Comparison of ENCODE assay signal across 25 mouse cellular contexts in genomic region chr10:77882553-77882952, GRCm38 (mm10). TPM values are rescaled to one million over a fixed set of nuclear protein-coding genes. Genes with fewer than 3 reads are reported as not detected.
A peak's percentile ranks its signal among the peaks of the same experiment; 100 is the strongest.
DNase-seq lines count a peak whose midpoint lies in the region; ATAC-seq and TF ChIP-seq lines count a peak whose summit lies in the region.
"Had no signal": no experiment of that assay in that cellular context is flagged by ENCODE, and none has a peak within 500 bp of the region (broad histone marks: within the 10 kb centered on the region; RNA-seq: fewer than 3 reads in every experiment).

No protein-coding gene starts in this region.

- no peaks in the 10 kb centered on the region for H3K9me3 ChIP-seq in forebrain, postnatal 0 days (ENCODE audit: low read length)
- no peaks in the 10 kb centered on the region for H3K9me3 ChIP-seq in forebrain, embryonic 13.5 days (replicated peaks)
- H3K9me3 ChIP-seq in liver, embryonic 14.5 days (ENCODE audit: control insufficient read depth, low read length), result no peaks in the 10 kb centered on the region
- H3K9me3 ChIP-seq in liver, embryonic 12.5 days (replicated peaks), result 0 out of 2 replicates have a peak, but pooled peaks cover 3% of the 10 kb centered on the region
- H3K9me3 ChIP-seq: embryonic facial prominence, embryonic 12.5 days; forebrain, embryonic 10.5 days had no signal

- no peaks in the 10 kb centered on the region for H3K4me1 ChIP-seq in forebrain, postnatal 0 days (ENCODE audit: insufficient read depth)
- no peaks in the 10 kb centered on the region for H3K4me1 ChIP-seq in forebrain, embryonic 13.5 days
- H3K4me1 ChIP-seq in liver, embryonic 14.5 days (replicated peaks; ENCODE audit: control insufficient read depth in 2 of 2, insufficient read depth in 2 of 2, low read length in 1 of 2), result no peaks in the 10 kb centered on the region
- H3K4me1 ChIP-seq in liver, embryonic 12.5 days, result no peaks in the 10 kb centered on the region
- H3K4me1 ChIP-seq: embryonic facial prominence, embryonic 12.5 days; forebrain, embryonic 10.5 days had no signal

- H3K36me3 ChIP-seq in forebrain, postnatal 0 days (ENCODE audit: insufficient read depth), result no peaks in the 10 kb centered on the region
- no peaks in the 10 kb centered on the region for H3K36me3 ChIP-seq in forebrain, embryonic 13.5 days (ENCODE audit: poor library complexity, severe bottlenecking)
- H3K36me3 ChIP-seq in liver, embryonic 14.5 days (replicated peaks; ENCODE audit: control insufficient read depth, insufficient read depth, low read depth), result no peaks in the 10 kb centered on the region
- no peaks in the 10 kb centered on the region for H3K36me3 ChIP-seq in liver, embryonic 12.5 days
- H3K36me3 ChIP-seq: embryonic facial prominence, embryonic 12.5 days; forebrain, embryonic 10.5 days had no signal

- 85% methylated on average over 5 of the region's 5 CpGs for WGBS in forebrain, postnatal 0 days
- 87% methylated on average over 5 of the region's 5 CpGs for WGBS in forebrain, embryonic 13.5 days
- 68% methylated on average over 5 of the region's 5 CpGs for WGBS in liver, embryonic 14.5 days (ENCODE audit: insufficient replicate concordance)
- 75% methylated on average over 5 of the region's 5 CpGs for WGBS in liver, embryonic 12.5 days (ENCODE audit: insufficient replicate concordance)

- H3K4me2 ChIP-seq in forebrain, postnatal 0 days (ENCODE audit: low read depth), result no peak overlapping the region
- no peak overlapping the region for H3K4me2 ChIP-seq in forebrain, embryonic 13.5 days
- no peak overlapping the region for H3K4me2 ChIP-seq in liver, embryonic 14.5 days (ENCODE audit: low read depth)
- H3K4me2 ChIP-seq in liver, embryonic 12.5 days, result no peak overlapping the region
- H3K4me2 ChIP-seq: embryonic facial prominence, embryonic 12.5 days had no signal

- no peaks in the 10 kb centered on the region for H3K27me3 ChIP-seq in forebrain, postnatal 0 days (ENCODE audit: insufficient read depth, low read length)
- H3K27me3 ChIP-seq in forebrain, embryonic 13.5 days, result no peaks in the 10 kb centered on the region
- H3K27me3 ChIP-seq in liver, embryonic 14.5 days (ENCODE audit: control insufficient read depth, insufficient read depth, low read length), result no peaks in the 10 kb centered on the region
- 0 out of 2 replicates have a peak, but pooled peaks cover 9% of the 10 kb centered on the region for H3K27me3 ChIP-seq in liver, embryonic 12.5 days (replicated peaks)
- H3K27me3 ChIP-seq: embryonic facial prominence, embryonic 12.5 days had no signal

- no peak overlapping the region for H3K4me3 ChIP-seq in forebrain, postnatal 0 days (ENCODE audit: low read depth, low read length)
- no peak overlapping the region for H3K4me3 ChIP-seq in forebrain, embryonic 13.5 days
- no peak overlapping the region for H3K4me3 ChIP-seq in liver, embryonic 14.5 days (ENCODE audit: insufficient read depth in 1 of 2, low read depth in 2 of 2, low read length in 2 of 2)
- no peak overlapping the region for H3K4me3 ChIP-seq in liver, embryonic 12.5 days
- H3K4me3 ChIP-seq: embryonic facial prominence, embryonic 12.5 days; forebrain, embryonic 10.5 days; megakaryocyte, embryonic 14.5 days had no signal

- ATAC-seq in forebrain, postnatal 0 days, result no peak
- no peak for ATAC-seq in forebrain, embryonic 13.5 days
- ATAC-seq in liver, embryonic 14.5 days (ENCODE audit: insufficient read depth), result no peak
- ATAC-seq in liver, embryonic 12.5 days, result no peak
- ATAC-seq: hindbrain, embryonic 16.5 days had no signal

- DNase-seq in forebrain, postnatal 0 days, result no peak
- no peak for DNase-seq in liver, embryonic 14.5 days (ENCODE audit: low read depth in 3 of 3, low spot score in 3 of 3)
- DNase-seq in A20 (ENCODE audit: low read depth, low spot score), result peak; percentile 21
- peak; percentile 79 for DNase-seq in R1 (ENCODE audit: low read depth, low spot score)
- DNase-seq in frontal cortex, postnatal 10 days (ENCODE audit: low spot score in 2 of 2), result no peak
- DNase-seq in right cerebral cortex, postnatal 14 days, result no peak
- DNase-seq: adrenal gland, postnatal 10 days; cerebellum, postnatal 14 days; heart, postnatal 10 days; right cerebral cortex, postnatal 4 days had no signal

- TF ChIP-seq CTCF in forebrain, postnatal 0 days (IDR thresholded peaks at IDR 0.05; ENCODE audit: low read depth), result peak; percentile 22; the same call in 1 of the 2 replicates
- TF ChIP-seq CTCF in liver, embryonic 14.5 days (IDR thresholded peaks at IDR 0.05; ENCODE audit: low read depth), result peak; percentile 50; the same call in 1 of the 2 replicates

- H3K27ac ChIP-seq in forebrain, postnatal 0 days (ENCODE audit: low read depth, low read length), result no peak overlapping the region
- no peak overlapping the region for H3K27ac ChIP-seq in forebrain, embryonic 13.5 days
- no peak overlapping the region for H3K27ac ChIP-seq in liver, embryonic 14.5 days
- no peak overlapping the region for H3K27ac ChIP-seq in liver, embryonic 12.5 days
- H3K27ac ChIP-seq: embryonic facial prominence, embryonic 12.5 days; forebrain, embryonic 10.5 days had no signal

- no peak for TF ChIP-seq EP300 in liver, embryonic 14.5 days (IDR thresholded peaks at IDR 0.05; ENCODE audit: low read depth)

- no peak overlapping the region for H3K9ac ChIP-seq in forebrain, postnatal 0 days
- no peak overlapping the region for H3K9ac ChIP-seq in forebrain, embryonic 13.5 days
- H3K9ac ChIP-seq in liver, embryonic 14.5 days (replicated peaks), result no peak overlapping the region
- no peak overlapping the region for H3K9ac ChIP-seq in liver, embryonic 12.5 days
- H3K9ac ChIP-seq: embryonic facial prominence, embryonic 12.5 days had no signal

RNA-seq across cellular contexts. Expression of gene Lrrc3, which starts 19.8 kb away (rescaled TPM):
- total RNA-seq in forebrain, postnatal 0 days (2014; rRNA removed), result 19.7 and 24.1 TPM in 2 replicates
- polyA plus RNA-seq in forebrain, postnatal 0 days (2015; fragmentation: Nextera tagmentation; extraction: Ambion mirVana), result 15.7 and 22.4 TPM in 2 replicates
- polyA plus RNA-seq in forebrain, embryonic 13.5 days (2015; fragmentation: Nextera tagmentation; extraction: Ambion mirVana), result 4.7 and 6.8 TPM in 2 replicates
- 6.7 and 8.4 TPM in 2 replicates for polyA plus RNA-seq in liver, embryonic 14.5 days (2012; rRNA removed)
- 8.0 and 8.9 TPM in 2 replicates for polyA plus RNA-seq in liver, embryonic 14.5 days (2014; fragmentation: Nextera tagmentation; extraction: Ambion mirVana)
- polyA plus RNA-seq in liver, embryonic 12.5 days (2016; fragmentation: Nextera tagmentation; extraction: Ambion mirVana), result 8.5 and 8.7 TPM in 2 replicates

RNA-seq across cellular contexts. Expression of gene Gm3285, which starts 20.8 kb away (rescaled TPM):
- total RNA-seq in forebrain, postnatal 0 days (2014; rRNA removed), result 0.48 TPM in 1 of 2 replicates, not detected in the other
- polyA plus RNA-seq in forebrain, postnatal 0 days (2015; fragmentation: Nextera tagmentation; extraction: Ambion mirVana), result not detected in 2 replicates
- polyA plus RNA-seq in forebrain, embryonic 13.5 days (2015; fragmentation: Nextera tagmentation; extraction: Ambion mirVana), result not detected in 2 replicates
- polyA plus RNA-seq in liver, embryonic 14.5 days (2012; rRNA removed), result not detected in 2 replicates
- polyA plus RNA-seq in liver, embryonic 14.5 days (2014; fragmentation: Nextera tagmentation; extraction: Ambion mirVana), result not detected in 2 replicates
- polyA plus RNA-seq in liver, embryonic 12.5 days (2016; fragmentation: Nextera tagmentation; extraction: Ambion mirVana), result not detected in 2 replicates
- total RNA-seq: adrenal gland, postnatal 10 days; gastrocnemius, adult 18-20 months; heart, adult 8-10 months; heart, postnatal 10 days; left cerebral cortex, postnatal 25 days; neutrophil, adult 5-6 weeks had no signal
- polyA plus RNA-seq: C2C12; embryonic facial prominence, embryonic 12.5 days; forebrain, embryonic 10.5 days; hindbrain, embryonic 16.5 days; kidney, embryonic 16.5 days; liver, embryonic 16.5 days; stomach, embryonic 14.5 days; urinary bladder, adult 2 months had no signal

RNA-seq across cellular contexts. Expression of gene Gm10318, which starts 29.9 kb away (rescaled TPM):
- total RNA-seq in forebrain, postnatal 0 days (2014; rRNA removed), result not detected in 2 replicates
- polyA plus RNA-seq in forebrain, postnatal 0 days (2015; fragmentation: Nextera tagmentation; extraction: Ambion mirVana), result not detected in 2 replicates
- not detected in 2 replicates for polyA plus RNA-seq in forebrain, embryonic 13.5 days (2015; fragmentation: Nextera tagmentation; extraction: Ambion mirVana)
- polyA plus RNA-seq in liver, embryonic 14.5 days (2012; rRNA removed), result not detected in 2 replicates
- polyA plus RNA-seq in liver, embryonic 14.5 days (2014; fragmentation: Nextera tagmentation; extraction: Ambion mirVana), result not detected in 2 replicates
- not detected in 2 replicates for polyA plus RNA-seq in liver, embryonic 12.5 days (2016; fragmentation: Nextera tagmentation; extraction: Ambion mirVana)
- total RNA-seq: adrenal gland, postnatal 10 days; gastrocnemius, adult 18-20 months; heart, adult 8-10 months; heart, postnatal 10 days; left cerebral cortex, postnatal 25 days; neutrophil, adult 5-6 weeks had no signal
- polyA plus RNA-seq: C2C12; embryonic facial prominence, embryonic 12.5 days; forebrain, embryonic 10.5 days; hindbrain, embryonic 16.5 days; kidney, embryonic 16.5 days; liver, embryonic 16.5 days; stomach, embryonic 14.5 days; urinary bladder, adult 2 months had no signal

RNA-seq across cellular contexts. Expression of gene Gm36176, which starts 36.0 kb away (rescaled TPM):
- total RNA-seq in forebrain, postnatal 0 days (2014; rRNA removed), result not detected in 2 replicates
- polyA plus RNA-seq in forebrain, postnatal 0 days (2015; fragmentation: Nextera tagmentation; extraction: Ambion mirVana), result not detected in 2 replicates
- polyA plus RNA-seq in forebrain, embryonic 13.5 days (2015; fragmentation: Nextera tagmentation; extraction: Ambion mirVana), result not detected in 2 replicates
- not detected in 2 replicates for polyA plus RNA-seq in liver, embryonic 14.5 days (2012; rRNA removed)
- polyA plus RNA-seq in liver, embryonic 14.5 days (2014; fragmentation: Nextera tagmentation; extraction: Ambion mirVana), result not detected in 2 replicates
- not detected in 2 replicates for polyA plus RNA-seq in liver, embryonic 12.5 days (2016; fragmentation: Nextera tagmentation; extraction: Ambion mirVana)
- total RNA-seq: adrenal gland, postnatal 10 days; gastrocnemius, adult 18-20 months; heart, adult 8-10 months; heart, postnatal 10 days; left cerebral cortex, postnatal 25 days; neutrophil, adult 5-6 weeks had no signal
- polyA plus RNA-seq: C2C12; embryonic facial prominence, embryonic 12.5 days; forebrain, embryonic 10.5 days; hindbrain, embryonic 16.5 days; kidney, embryonic 16.5 days; liver, embryonic 16.5 days; stomach, embryonic 14.5 days; urinary bladder, adult 2 months had no signal

RNA-seq across cellular contexts. Expression of gene Krtap10-10, which starts 46.8 kb away (rescaled TPM):
- not detected in 2 replicates for total RNA-seq in forebrain, postnatal 0 days (2014; rRNA removed)
- polyA plus RNA-seq in forebrain, postnatal 0 days (2015; fragmentation: Nextera tagmentation; extraction: Ambion mirVana), result not detected in 2 replicates
- not detected in 2 replicates for polyA plus RNA-seq in forebrain, embryonic 13.5 days (2015; fragmentation: Nextera tagmentation; extraction: Ambion mirVana)
- not detected in 2 replicates for polyA plus RNA-seq in liver, embryonic 14.5 days (2012; rRNA removed)
- polyA plus RNA-seq in liver, embryonic 14.5 days (2014; fragmentation: Nextera tagmentation; extraction: Ambion mirVana), result not detected in 2 replicates
- polyA plus RNA-seq in liver, embryonic 12.5 days (2016; fragmentation: Nextera tagmentation; extraction: Ambion mirVana), result not detected in 2 replicates
- total RNA-seq: adrenal gland, postnatal 10 days; gastrocnemius, adult 18-20 months; heart, adult 8-10 months; heart, postnatal 10 days; left cerebral cortex, postnatal 25 days; neutrophil, adult 5-6 weeks had no signal
- polyA plus RNA-seq: C2C12; embryonic facial prominence, embryonic 12.5 days; forebrain, embryonic 10.5 days; hindbrain, embryonic 16.5 days; kidney, embryonic 16.5 days; liver, embryonic 16.5 days; stomach, embryonic 14.5 days; urinary bladder, adult 2 months had no signal

Comparison
In these comparisons a context has a peak if more than half of its experiments do, and no peak if none do; other contexts are left out.
1. DNase-seq: peak in A20 (single experiment) and R1 (single experiment); none in forebrain, postnatal 0 days (single experiment), liver, embryonic 14.5 days (0 of 3), frontal cortex, postnatal 10 days (0 of 2) and right cerebral cortex, postnatal 14 days (single experiment).